Mouse (Mus musculus) thymus, postnatal 25 days (tissue): ENCODE measurements around the gene Hhex.

Experiments
- DNase-seq: peaks from one replicate; pipeline ENCODE4 v3.0.0; 2022

Gene Hhex

DNA sequence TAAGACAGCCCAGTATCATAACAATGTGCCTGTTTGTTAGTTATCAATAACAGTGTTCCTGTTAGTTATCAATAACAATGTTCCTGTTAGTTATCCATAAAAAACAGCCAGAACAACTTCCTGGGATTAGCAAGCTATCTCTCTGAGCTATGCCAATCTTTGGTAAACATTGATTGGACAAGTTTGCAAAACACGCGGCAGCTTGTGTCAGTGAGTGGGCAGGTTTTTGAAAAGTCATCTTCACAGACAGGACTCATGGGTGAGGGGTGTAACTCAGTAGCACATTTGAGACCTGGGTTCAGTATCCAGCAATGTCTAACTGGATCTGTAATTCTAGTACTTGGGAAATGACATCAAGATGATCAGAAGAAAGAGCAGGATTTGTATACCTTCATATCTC, 20.9 kb downstream of the Hhex start:
- no peak for DNase-seq

DNA sequence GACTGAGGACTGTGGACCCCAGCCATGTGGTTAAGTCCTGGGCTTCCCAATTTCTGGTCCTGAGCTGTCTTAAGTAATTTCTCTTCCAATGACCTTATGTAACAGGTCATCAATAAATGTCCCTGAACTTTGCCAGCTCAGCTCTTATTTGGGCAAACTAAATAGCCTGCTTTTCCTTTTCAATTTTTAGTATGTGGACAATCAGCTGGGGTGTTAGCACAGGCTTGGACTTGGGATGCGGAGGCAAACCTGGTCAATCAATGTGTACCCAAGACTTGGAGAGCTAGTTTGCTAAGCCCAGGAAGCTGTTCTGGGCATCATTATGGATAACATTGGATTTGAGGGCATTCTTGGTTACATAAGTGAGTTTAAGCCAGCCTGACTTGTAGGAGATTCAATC, 21.4 kb downstream of the Hhex start:
- DNase-seq, result no peak

DNA sequence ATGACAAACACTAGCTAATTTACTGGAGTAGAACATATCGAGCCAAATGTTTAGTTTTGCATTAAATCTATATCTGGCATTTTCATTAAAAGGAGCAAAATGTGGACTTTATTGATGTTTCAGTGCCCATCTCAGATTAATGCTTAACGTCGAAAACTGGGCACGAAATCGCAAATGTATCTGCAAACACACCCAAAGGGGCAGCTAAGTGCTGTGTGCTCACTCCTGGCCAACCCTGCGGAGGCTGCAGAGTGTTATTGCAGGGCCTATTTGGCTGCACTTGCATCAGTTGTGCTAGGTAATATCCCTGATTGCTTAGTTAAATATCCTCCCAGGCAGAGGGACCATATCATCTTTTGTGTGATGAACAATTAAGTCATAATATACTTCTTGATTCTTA, 23.4 kb downstream of the Hhex start:
- no peak for DNase-seq

DNA sequence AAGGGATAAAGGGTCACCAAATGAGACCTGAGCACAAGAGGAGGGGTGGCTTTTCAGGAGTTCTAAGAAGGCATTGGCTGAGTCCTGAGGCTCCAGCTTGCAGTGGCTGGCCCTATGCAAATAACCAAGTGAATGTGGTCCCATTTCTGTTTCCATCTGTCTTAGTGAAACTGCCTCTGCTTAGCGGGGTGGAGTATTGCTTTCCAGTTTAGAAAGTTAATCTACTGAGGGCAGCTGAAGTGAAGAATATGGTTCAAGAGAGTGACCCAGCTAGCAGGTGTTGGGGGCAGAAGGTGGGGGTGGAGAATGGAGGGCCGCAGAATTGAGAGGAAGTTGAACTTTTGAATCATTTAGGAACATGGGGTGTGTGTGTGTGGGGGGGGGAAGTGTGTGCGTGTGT, 31.8 kb downstream of the Hhex start:
- no peak for DNase-seq

DNA sequence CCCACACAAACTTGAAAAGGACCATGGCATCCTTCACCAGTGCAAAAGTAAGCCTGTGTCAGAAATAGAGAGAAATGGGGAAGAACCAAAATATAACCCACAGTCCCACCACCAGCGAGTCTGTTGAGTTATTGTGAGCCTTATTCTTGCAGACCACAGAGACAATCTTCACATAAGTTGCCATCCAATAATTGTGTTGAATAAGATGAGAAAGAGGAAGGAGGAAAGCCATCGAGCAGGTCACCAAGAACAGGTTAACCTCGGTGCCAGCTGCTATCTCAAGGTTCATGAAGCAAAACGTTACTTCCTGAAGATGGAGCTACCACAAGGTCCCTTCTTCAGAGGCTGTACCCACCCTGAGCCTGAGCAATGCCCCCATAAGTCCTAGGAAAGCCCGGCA, 32.4 kb downstream of the Hhex start:
- DNase-seq, result no peak

DNA sequence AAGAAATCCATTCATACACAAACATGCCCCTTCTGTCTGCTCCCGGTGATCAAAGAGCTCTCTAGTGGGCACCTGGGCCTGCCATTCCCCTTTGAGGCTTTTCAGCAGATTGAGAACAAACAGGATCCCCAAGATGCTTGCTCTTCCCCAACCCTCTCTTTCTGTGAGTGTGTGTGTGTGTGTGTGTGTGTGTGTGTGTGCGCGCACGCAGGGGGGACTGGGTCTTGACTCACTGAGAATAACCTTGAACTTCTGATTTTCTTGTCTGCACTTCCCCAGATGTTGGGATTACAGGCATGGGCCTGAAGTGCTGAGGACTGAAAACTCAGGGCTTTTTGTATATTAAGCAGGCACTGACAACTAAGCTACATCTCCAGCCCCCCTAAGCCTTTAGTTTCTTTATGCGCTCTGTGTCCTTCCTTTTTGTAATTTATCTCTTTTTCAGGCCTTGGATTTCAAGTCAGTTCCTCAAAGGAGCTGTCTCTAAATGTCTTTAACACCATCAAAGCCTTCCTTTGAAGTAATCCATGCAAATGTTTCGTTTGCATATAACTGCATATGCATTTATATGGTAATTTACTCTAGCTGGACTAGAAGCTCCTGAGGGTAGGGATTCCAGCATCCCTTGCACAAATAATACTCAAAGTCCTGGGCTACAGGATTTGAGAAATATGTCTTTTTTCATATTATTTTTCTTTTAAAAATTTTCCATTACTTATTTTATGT, 34.4 kb downstream of the Hhex start:
- DNase-seq, result no peak

DNA sequence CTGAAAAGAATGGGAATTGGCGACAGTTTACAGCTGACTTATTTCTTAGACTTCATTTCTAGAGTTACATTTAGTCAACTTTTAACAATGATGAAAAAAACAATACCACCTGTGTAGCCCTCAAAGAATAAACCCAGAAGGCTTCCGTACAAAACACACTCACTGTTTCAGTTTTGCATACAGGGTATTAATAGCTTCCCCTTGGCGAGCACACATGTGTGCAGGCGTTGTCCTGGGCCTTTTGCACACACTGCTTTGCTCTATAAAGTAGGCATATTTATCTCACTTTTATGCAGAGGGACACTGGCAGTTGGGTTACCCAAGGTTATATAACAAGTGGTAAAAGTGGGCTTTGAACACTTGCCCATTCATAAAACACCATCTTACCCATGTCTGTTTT, 37.1 kb downstream of the Hhex start:
- no peak for DNase-seq

DNA sequence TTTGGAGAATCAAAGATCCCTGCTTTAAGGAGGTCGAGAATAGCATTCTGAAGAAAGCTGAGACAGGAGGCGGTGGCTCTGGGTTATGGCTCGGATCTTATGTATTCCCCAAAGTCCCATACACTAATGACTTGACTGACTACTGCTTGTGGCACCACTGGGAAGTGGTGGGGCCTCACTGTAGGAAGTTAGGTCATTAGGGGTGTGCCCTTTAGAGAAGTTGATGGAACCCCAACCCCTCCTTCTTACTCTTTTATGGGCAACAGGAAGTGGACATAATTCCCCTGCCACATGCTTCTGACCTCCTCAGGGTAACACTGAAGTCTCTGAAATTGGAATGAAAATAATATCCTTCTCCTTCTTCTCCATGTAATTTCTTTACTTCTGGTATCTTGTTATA, 38.0 kb downstream of the Hhex start:
- DNase-seq, result no peak

DNA sequence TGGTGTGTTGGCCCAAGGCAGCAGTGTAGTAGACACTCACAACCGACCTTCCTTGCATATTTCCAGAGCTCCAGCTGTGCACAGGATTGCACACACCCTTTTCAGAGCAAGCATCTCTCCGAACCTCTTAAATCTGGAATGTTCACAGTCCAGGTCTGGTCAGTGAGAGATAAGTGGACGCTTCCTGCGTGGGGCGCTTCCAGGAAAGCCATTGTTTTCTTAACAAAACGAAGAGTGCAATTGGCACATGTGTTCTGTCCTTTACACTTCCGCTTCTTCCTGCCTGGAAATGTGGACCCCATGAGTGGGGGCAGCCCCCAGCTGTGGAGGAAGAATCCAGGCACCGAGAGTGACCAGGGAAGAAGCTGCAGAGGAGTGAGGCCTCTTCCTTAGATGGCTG, 47.1 kb downstream of the Hhex start:
- no peak for DNase-seq

DNA sequence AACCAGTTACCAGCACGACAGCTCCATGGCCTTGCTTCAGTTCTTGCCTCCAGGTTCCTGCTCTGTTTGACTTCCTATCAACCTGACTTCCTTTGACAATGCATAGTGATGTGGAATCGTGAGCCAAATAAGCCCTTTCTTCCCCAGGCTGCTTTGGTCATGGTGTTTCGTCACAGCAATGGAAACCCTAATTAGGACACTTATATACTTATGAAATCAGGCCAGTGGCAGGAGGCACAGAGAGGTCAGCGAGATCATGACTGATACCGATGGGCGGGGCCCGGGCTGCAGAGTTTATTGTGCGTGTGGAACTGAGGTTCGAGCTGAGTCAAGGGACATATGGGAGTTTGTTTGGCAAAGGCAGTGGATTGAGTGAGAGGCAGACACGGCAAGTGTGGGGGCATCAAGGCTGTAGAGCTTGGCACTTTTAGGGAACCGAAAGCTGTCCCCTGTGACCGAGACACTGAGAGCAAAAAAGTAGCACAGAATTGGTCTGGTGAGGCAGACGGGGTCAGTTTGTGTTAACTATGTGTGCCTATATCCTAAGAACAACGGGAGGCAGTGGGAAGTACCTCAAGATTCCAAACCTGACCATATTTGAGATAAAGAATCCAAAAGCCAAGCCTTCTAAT, 48.1 kb downstream of the Hhex start:
- DNase-seq, result no peak

DNA sequence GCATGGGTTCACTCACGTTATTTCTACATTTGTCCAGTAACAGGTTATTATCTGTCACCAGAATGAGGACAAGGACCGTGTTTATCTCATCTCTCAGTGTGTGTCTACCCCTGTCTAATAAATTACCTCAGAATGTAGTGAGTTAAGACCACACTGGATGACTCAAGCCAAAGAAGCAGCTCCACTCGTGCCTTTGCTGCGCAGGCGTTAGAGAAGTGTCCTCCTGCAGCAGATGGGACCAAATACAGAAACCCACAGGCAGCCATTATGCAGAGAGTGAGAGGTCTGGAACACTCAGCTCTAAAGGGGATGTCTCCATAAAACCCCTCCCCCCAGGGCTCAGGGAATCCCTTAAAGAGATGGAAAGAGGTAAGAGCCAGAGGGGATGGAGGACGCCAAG, 50.2 kb downstream of the Hhex start:
- DNase-seq, result no peak

DNA sequence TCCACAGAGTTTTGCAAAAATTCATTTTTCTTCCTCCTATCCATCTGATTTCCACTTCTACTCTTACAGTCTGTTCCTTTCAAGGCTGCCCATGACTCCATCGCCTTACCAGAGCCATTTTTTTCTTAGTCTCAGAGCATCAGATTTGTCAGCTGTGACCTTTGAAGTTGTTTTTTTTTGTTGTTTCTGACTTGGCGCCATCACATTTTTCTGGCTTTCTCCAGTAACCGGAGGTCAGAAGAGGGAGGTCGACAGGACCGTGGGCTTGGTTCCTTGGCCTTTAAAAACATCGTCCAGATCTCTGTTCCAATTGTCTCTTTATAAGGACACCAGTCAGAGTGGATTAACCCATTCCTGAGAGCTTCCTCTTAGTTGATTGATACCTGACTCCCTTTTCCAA, 52.2 kb downstream of the Hhex start:
- DNase-seq, result no peak

DNA sequence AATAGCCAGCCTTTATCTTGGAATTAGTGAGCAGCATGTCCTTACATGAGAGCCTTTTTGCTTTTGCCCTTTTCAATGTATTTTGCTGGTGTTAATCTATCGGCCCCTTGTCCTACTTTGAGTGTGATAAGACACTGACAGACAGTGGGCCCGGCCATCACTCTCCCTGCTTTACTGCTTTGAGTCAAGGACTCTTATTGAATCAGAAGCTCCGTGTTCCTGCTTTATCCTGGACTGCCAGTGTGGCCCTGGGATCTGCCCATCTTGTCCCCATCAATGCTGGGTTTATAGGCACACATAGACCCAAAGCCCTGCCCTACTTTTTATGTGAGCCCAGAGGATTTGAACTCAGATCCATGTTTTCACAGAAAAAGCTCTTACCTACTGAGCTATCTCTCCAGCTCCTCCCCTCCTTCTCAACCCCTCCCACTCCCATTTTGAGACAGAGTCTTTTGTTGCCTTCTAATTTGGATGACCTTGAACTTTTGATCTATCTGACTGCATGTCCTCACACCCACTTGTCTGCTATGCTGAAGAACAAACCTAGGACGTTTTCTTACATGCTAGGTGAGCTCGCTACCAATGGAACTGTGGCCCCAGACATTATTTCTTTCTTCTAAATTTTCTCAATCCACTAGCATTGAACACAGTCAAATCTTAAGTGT, 53.3 kb downstream of the Hhex start:
- DNase-seq, result no peak

DNA sequence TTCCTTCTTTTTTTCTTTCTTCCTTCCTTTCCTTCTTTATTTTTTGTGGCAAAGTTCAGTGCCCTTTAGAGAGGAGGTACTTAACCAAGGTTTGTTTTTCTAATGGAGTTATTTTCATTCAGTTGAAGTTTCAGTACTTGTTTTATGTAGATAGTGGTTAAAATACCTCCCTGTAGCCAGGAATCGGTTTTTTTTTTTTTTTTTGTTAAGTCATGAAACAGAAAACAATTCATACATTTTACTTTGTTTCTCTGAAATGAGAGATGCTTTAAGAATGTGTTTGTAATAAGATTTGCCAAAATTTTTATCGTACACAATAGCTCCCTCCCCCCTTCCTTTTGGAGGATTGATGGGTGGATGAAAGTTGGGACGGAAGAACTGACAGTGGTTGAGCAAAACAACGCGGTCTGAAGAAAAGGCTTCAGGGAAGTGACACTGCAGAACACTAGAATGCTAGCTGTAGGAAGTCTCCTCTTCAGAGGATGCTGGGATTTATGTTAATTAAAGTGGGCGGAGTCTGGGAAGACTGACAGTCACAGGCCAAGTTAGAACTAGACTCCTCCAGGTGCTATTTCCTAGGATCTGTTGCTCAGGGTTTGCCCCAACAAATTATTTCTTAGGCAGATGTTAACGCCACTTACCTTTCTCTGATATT, 54.1 kb downstream of the Hhex start:
- DNase-seq, result no peak
